Mouse (Mus musculus): ENCODE results near the gene Ccdc157.

GRCm38 (mm10) chr11:4143281-4144062 is 16.6 kb downstream of the Ccdc157 start:
- TF ChIP-seq CTCF (IDR thresholded peaks at IDR 0.05; ENCODE audit: low read depth) (no peak), EP300 (IDR thresholded peaks at IDR 0.05; ENCODE audit: low read depth) (no peak)

All from liver, embryonic 14.5 days (tissue).